In genomic region chr2:59533504-59533903, GRCm38 (mm10) we compare ENCODE assay signal across 20 mouse cellular contexts. TPM values are rescaled to one million over a fixed set of nuclear protein-coding genes. Genes with fewer than 3 reads are reported as not detected.
DNase-seq lines count a peak whose midpoint lies in the region; ATAC-seq lines count a peak whose summit lies in the region.
"Had no signal": no experiment of that assay in that cellular context is flagged by ENCODE, and none has a peak within 500 bp of the region (broad histone marks: within the 10 kb centered on the region; RNA-seq: fewer than 3 reads in every experiment).

No protein-coding gene starts in this region.

- no peak for DNase-seq in kidney, adult 11 months
- peak; percentile 17 for DNase-seq in left cerebral cortex, postnatal 4 days
- DNase-seq in left cerebral cortex, postnatal 36 days (ENCODE audit: low spot score in 2 of 2) = no peak
- DNase-seq in cerebellum, postnatal 14 days = peak; percentile 33 to 36
- no peak for DNase-seq in limb, embryonic 10.5 days (ENCODE audit: low spot score)
- no peak for DNase-seq in thymus, adult 18-20 months
- DNase-seq: adrenal gland, postnatal 25 days; heart, postnatal 36 days; kidney, postnatal 36 days; lung, postnatal 14 days; thymus, adult 2 months had no signal

- no peak overlapping the region for H3K4me2 ChIP-seq in kidney, embryonic 15.5 days
- H3K4me2 ChIP-seq: forebrain, embryonic 15.5 days; limb, embryonic 12.5 days had no signal

- intact Hi-C loops in left cerebral cortex, postnatal 4 days (cut with DNase I) = no loop called here
- intact Hi-C loops in left cerebral cortex, postnatal 36 days (cut with DNase I) = loop anchor here (10.0 kb wide), 1 partner anchor 881 kb away; no protein-coding TSS in a partner anchor

- H3K36me3 ChIP-seq in kidney, embryonic 15.5 days = no peaks in the 10 kb centered on the region
- H3K36me3 ChIP-seq in limb, embryonic 10.5 days = no peaks in the 10 kb centered on the region
- H3K36me3 ChIP-seq: forebrain, embryonic 15.5 days; limb, embryonic 12.5 days had no signal

- H3K27me3 ChIP-seq in kidney, embryonic 15.5 days = no peaks in the 10 kb centered on the region
- H3K27me3 ChIP-seq in limb, embryonic 10.5 days (ENCODE audit: low read depth, poor library complexity, severe bottlenecking) = no peaks in the 10 kb centered on the region
- H3K27me3 ChIP-seq: forebrain, embryonic 15.5 days; limb, embryonic 12.5 days had no signal

- H3K27ac ChIP-seq in kidney, embryonic 15.5 days = no peak overlapping the region
- H3K27ac ChIP-seq in limb, embryonic 10.5 days = peak overlapping the region; percentile 68
- H3K27ac ChIP-seq: forebrain, embryonic 15.5 days; limb, embryonic 12.5 days; liver, embryonic 14.5 days had no signal

- 77% methylated on average over 10 of the region's 10 CpGs for WGBS in kidney, embryonic 15.5 days
- WGBS in limb, embryonic 10.5 days = 89% methylated on average over 10 of the region's 10 CpGs

- no peaks in the 10 kb centered on the region for H3K9me3 ChIP-seq in kidney, embryonic 15.5 days (replicated peaks)
- H3K9me3 ChIP-seq in limb, embryonic 10.5 days (replicated peaks) = no peaks in the 10 kb centered on the region
- H3K9me3 ChIP-seq: forebrain, embryonic 15.5 days; limb, embryonic 12.5 days had no signal

- peaks cover 30% of the 10 kb centered on the region for H3K4me1 ChIP-seq in kidney, embryonic 15.5 days
- H3K4me1 ChIP-seq in limb, embryonic 10.5 days = peaks cover 56% of the 10 kb centered on the region

- ATAC-seq in kidney, embryonic 15.5 days (replicated peaks; ENCODE audit: low FRiP score) = peak; percentile 20; the same call in 1 of the 2 replicates
- ATAC-seq: CD4-positive, CD25-positive, alpha-beta regulatory T cell, adult 4 months; forebrain, embryonic 15.5 days had no signal

- H3K4me3 ChIP-seq in kidney, embryonic 15.5 days (replicated peaks) = no peak overlapping the region
- no peak overlapping the region for H3K4me3 ChIP-seq in limb, embryonic 10.5 days
- H3K4me3 ChIP-seq: forebrain, embryonic 15.5 days; limb, embryonic 12.5 days had no signal

- no peak overlapping the region for H3K9ac ChIP-seq in kidney, embryonic 15.5 days
- H3K9ac ChIP-seq: forebrain, embryonic 15.5 days; limb, embryonic 12.5 days; liver, embryonic 14.5 days had no signal

RNA-seq across cellular contexts. Expression of gene Dapl1, which starts 49.1 kb away (rescaled TPM):
- 6.4 and 6.9 TPM in 2 replicates for polyA plus RNA-seq in kidney, embryonic 15.5 days (2015; fragmentation: Nextera tagmentation; extraction: Ambion mirVana)
- total RNA-seq in left cerebral cortex, postnatal 4 days (2021) = under 1 TPM in 1 of 2 experiments, not detected in 1; 0.74 TPM
- total RNA-seq in left cerebral cortex, postnatal 36 days (2021) = 1 to 10 TPM in 1 of 2 experiments, under 1 TPM in 1; 0.81 to 1.8 TPM
- 0.36 and 0.94 TPM in 2 replicates for polyA plus RNA-seq in limb, embryonic 10.5 days (2016; fragmentation: Nextera tagmentation; extraction: Ambion mirVana)
- total RNA-seq: gastrocnemius, adult 8-10 months; heart, postnatal 36 days; megakaryocyte-erythroid progenitor cell, adult 5-6 weeks; midbrain, postnatal 0 days had no signal
- polyA plus RNA-seq: forebrain, embryonic 15.5 days; liver, embryonic 14.5 days; neural tube, embryonic 11.5 days had no signal

Comparison
In these comparisons a context has a peak if more than half of its experiments do, and no peak if none do; other contexts are left out.
1. DNase-seq: peak in left cerebral cortex, postnatal 4 days (single experiment) and cerebellum, postnatal 14 days (2 of 2); none in kidney, adult 11 months (single experiment), left cerebral cortex, postnatal 36 days (0 of 2), limb, embryonic 10.5 days (single experiment) and thymus, adult 18-20 months (0 of 2).